ENCODE assay signal across 8 mouse cellular contexts in the genomic region with DNA sequence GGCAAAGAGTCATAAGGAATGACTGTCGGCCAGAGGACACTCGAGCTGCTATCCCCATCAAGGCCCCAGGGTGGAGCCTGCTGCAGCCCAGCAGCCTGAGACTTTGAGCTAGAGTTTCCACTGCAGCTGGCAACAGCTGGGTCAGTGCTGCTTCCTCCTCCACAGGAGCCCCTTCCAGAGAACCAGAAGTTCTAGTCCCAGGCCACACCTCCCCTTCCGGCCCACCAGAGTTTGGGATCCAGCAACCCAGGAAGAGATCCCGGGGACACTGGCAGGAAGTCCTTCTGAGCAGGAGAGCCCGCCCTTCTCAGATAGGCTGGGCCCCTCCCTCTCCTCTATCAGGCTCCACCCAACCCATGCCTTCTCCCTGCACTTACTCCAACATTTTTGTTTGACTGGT. TPM values are rescaled to one million over a fixed set of nuclear protein-coding genes. Genes with fewer than 3 reads are reported as not detected.
A peak's percentile ranks its signal among the peaks of the same experiment; 100 is the strongest.
DNase-seq lines count a peak whose midpoint lies in the region; ATAC-seq and TF ChIP-seq lines count a peak whose summit lies in the region.

No protein-coding gene starts in this region.

- peak; percentile 99 for TF ChIP-seq EP300 in heart, adult 2 months (IDR thresholded peaks at IDR 0.05; ENCODE audit: insufficient read depth, low read depth, low read length)

- DNase-seq in forebrain, embryonic 10.5 days (ENCODE audit: extremely low spot score, low spot score), result peak; percentile 65
- DNase-seq in heart, adult 2 months, result peak; percentile 88 to 94
- peak; percentile 95 for DNase-seq in lung, postnatal 36 days
- peak; percentile 29 to 33 for DNase-seq in spleen, postnatal 14 days (ENCODE audit: low spot score in 2 of 2)
- DNase-seq in frontal cortex, postnatal 14 days (ENCODE audit: low spot score in 2 of 2), result no peak

- intact Hi-C loops in heart, adult 2 months (cut with DNase I), result loop anchor here (2.0 kb wide), 1 partner anchor 53 kb away; no protein-coding TSS in a partner anchor

- no peak overlapping the region for H3K9ac ChIP-seq in forebrain, embryonic 16.5 days (replicated peaks; ENCODE audit: low read depth, low read length)
- H3K9ac ChIP-seq in heart, adult 2 months (ENCODE audit: low read depth, low read length), result no peak overlapping the region
- H3K9ac ChIP-seq in kidney, embryonic 15.5 days, result 0 out of 2 replicates have a peak overlapping the region, but pooled peaks have one; percentile 33

- 2% methylated on average over 5 of the region's 5 CpGs for WGBS in forebrain, embryonic 10.5 days
- 1% methylated on average over 5 of the region's 5 CpGs for WGBS in forebrain, embryonic 16.5 days
- WGBS in heart, adult 2 months, result 5% methylated on average over 5 of the region's 5 CpGs
- 1% methylated on average over 5 of the region's 5 CpGs for WGBS in kidney, embryonic 15.5 days

- H3K4me2 ChIP-seq in forebrain, embryonic 16.5 days (ENCODE audit: low read length), result no peak overlapping the region
- H3K4me2 ChIP-seq in kidney, embryonic 15.5 days, result peak overlapping the region; percentile 42

- H3K27ac ChIP-seq in forebrain, embryonic 10.5 days, result peak overlapping the region; percentile 82
- H3K27ac ChIP-seq in forebrain, embryonic 16.5 days (ENCODE audit: low read length), result no peak overlapping the region
- H3K27ac ChIP-seq in cortical plate, adult 2 months (ENCODE audit: insufficient read depth, low read length), result no peak overlapping the region
- H3K27ac ChIP-seq in heart, adult 2 months, result peak overlapping the region; percentile 62
- peak overlapping the region; percentile 84 for H3K27ac ChIP-seq in kidney, embryonic 15.5 days

- H3K4me3 ChIP-seq in forebrain, embryonic 10.5 days, result peak overlapping the region; percentile 36
- H3K4me3 ChIP-seq in forebrain, embryonic 16.5 days (replicated peaks; ENCODE audit: low read length), result no peak overlapping the region
- no peak overlapping the region for H3K4me3 ChIP-seq in cortical plate, adult 2 months (ENCODE audit: insufficient read depth, low read length)
- no peak overlapping the region for H3K4me3 ChIP-seq in heart, adult 2 months
- peak overlapping the region; percentile 8; the same call in 1 of the 2 replicates for H3K4me3 ChIP-seq in kidney, embryonic 15.5 days (replicated peaks)

- H3K4me1 ChIP-seq in forebrain, embryonic 10.5 days, result peaks cover 15% of the 10 kb centered on the region
- no peaks in the 10 kb centered on the region for H3K4me1 ChIP-seq in forebrain, embryonic 16.5 days (replicated peaks; ENCODE audit: control insufficient read depth, insufficient read depth, low read length)
- H3K4me1 ChIP-seq in cortical plate, adult 2 months (ENCODE audit: control insufficient read depth, insufficient read depth, low read length), result no peaks in the 10 kb centered on the region
- H3K4me1 ChIP-seq in heart, adult 2 months (ENCODE audit: control insufficient read depth, insufficient read depth, low read length), result peaks cover 7% of the 10 kb centered on the region
- H3K4me1 ChIP-seq in kidney, embryonic 15.5 days, result peaks cover 24% of the 10 kb centered on the region

- H3K9me3 ChIP-seq in forebrain, embryonic 10.5 days, result no peaks in the 10 kb centered on the region
- no peaks in the 10 kb centered on the region for H3K9me3 ChIP-seq in forebrain, embryonic 16.5 days (ENCODE audit: control insufficient read depth, low read length)
- no peaks in the 10 kb centered on the region for H3K9me3 ChIP-seq in kidney, embryonic 15.5 days (replicated peaks)

- peaks cover 46% of the 10 kb centered on the region for H3K36me3 ChIP-seq in forebrain, embryonic 10.5 days (replicated peaks)
- H3K36me3 ChIP-seq in forebrain, embryonic 16.5 days (ENCODE audit: control insufficient read depth, insufficient read depth), result no peaks in the 10 kb centered on the region
- H3K36me3 ChIP-seq in heart, adult 2 months (ENCODE audit: control insufficient read depth, insufficient read depth, low read length), result peaks cover 13% of the 10 kb centered on the region
- peaks cover 51% of the 10 kb centered on the region for H3K36me3 ChIP-seq in kidney, embryonic 15.5 days

- no peaks in the 10 kb centered on the region for H3K27me3 ChIP-seq in forebrain, embryonic 10.5 days (ENCODE audit: poor library complexity, severe bottlenecking)
- no peaks in the 10 kb centered on the region for H3K27me3 ChIP-seq in forebrain, embryonic 16.5 days (replicated peaks; ENCODE audit: control insufficient read depth, insufficient read depth, low read length)
- no peaks in the 10 kb centered on the region for H3K27me3 ChIP-seq in heart, adult 2 months (ENCODE audit: control insufficient read depth, insufficient read depth, low read length)
- no peaks in the 10 kb centered on the region for H3K27me3 ChIP-seq in kidney, embryonic 15.5 days

- peak; percentile 16; the same call in 1 of the 2 replicates for TF ChIP-seq CTCF in cortical plate, adult 2 months (IDR thresholded peaks at IDR 0.05; ENCODE audit: extremely low read depth, insufficient read depth, low read length)
- peak; percentile 83 for TF ChIP-seq CTCF in heart, adult 2 months (IDR thresholded peaks at IDR 0.05)

- H3K79me2 ChIP-seq in heart, adult 2 months (replicated peaks; ENCODE audit: control insufficient read depth, insufficient read depth, low read length), result 0 out of 2 replicates have a peak, but pooled peaks cover 1% of the 10 kb centered on the region

- no peak for TF ChIP-seq POLR2A in cortical plate, adult 2 months (IDR thresholded peaks at IDR 0.05; ENCODE audit: extremely low read depth, insufficient read depth, low read length)
- peak; percentile 67 for TF ChIP-seq POLR2A in heart, adult 2 months (IDR thresholded peaks at IDR 0.05; ENCODE audit: insufficient read depth, low read depth, low read length)

- no peak for ATAC-seq in forebrain, embryonic 16.5 days
- peak; percentile 96 for ATAC-seq in kidney, embryonic 15.5 days (replicated peaks; ENCODE audit: low FRiP score)

RNA-seq across cellular contexts. Expression of a gene that starts 30.5 kb away (rescaled TPM):
- 26.6 and 28.6 TPM in 2 replicates for polyA plus RNA-seq in forebrain, embryonic 10.5 days (2016; fragmentation: Nextera tagmentation; extraction: Ambion mirVana)
- 8.5 and 9.5 TPM in 2 replicates for polyA plus RNA-seq in forebrain, embryonic 16.5 days (2015; fragmentation: Nextera tagmentation; extraction: Ambion mirVana)
- polyA plus RNA-seq in cortical plate, adult 2 months (2012; rRNA removed), result 16.5 and 16.9 TPM in 2 replicates
- 10 to 100 TPM; 91.9 to 94.7 TPM for total RNA-seq in heart, adult 2 months (2021)
- polyA plus RNA-seq in heart, adult 2 months (2012; rRNA removed), result 98.4 and 108 TPM in 2 replicates
- 40.6 and 42.8 TPM in 2 replicates for polyA plus RNA-seq in kidney, embryonic 15.5 days (2015; fragmentation: Nextera tagmentation; extraction: Ambion mirVana)

RNA-seq across cellular contexts. Expression of a gene that starts 44.7 kb away (rescaled TPM):
- polyA plus RNA-seq in forebrain, embryonic 10.5 days (2016; fragmentation: Nextera tagmentation; extraction: Ambion mirVana), result 1.5 and 2.3 TPM in 2 replicates
- polyA plus RNA-seq in forebrain, embryonic 16.5 days (2015; fragmentation: Nextera tagmentation; extraction: Ambion mirVana), result 0.68 and 1.1 TPM in 2 replicates
- 54.8 and 59.6 TPM in 2 replicates for polyA plus RNA-seq in cortical plate, adult 2 months (2012; rRNA removed)
- total RNA-seq in heart, adult 2 months (2021), result under 1 TPM; 0.75 to 0.78 TPM
- 1.00 and 1.4 TPM in 2 replicates for polyA plus RNA-seq in heart, adult 2 months (2012; rRNA removed)
- 1.4 and 1.8 TPM in 2 replicates for polyA plus RNA-seq in kidney, embryonic 15.5 days (2015; fragmentation: Nextera tagmentation; extraction: Ambion mirVana)

RNA-seq across cellular contexts. Expression of a gene that starts 58.2 kb away (rescaled TPM):
- 13.5 and 15.2 TPM in 2 replicates for polyA plus RNA-seq in forebrain, embryonic 10.5 days (2016; fragmentation: Nextera tagmentation; extraction: Ambion mirVana)
- polyA plus RNA-seq in forebrain, embryonic 16.5 days (2015; fragmentation: Nextera tagmentation; extraction: Ambion mirVana), result 8.4 and 10.0 TPM in 2 replicates
- polyA plus RNA-seq in cortical plate, adult 2 months (2012; rRNA removed), result 30.2 and 32.1 TPM in 2 replicates
- 10 to 100 TPM; 18.4 to 22.4 TPM for total RNA-seq in heart, adult 2 months (2021)
- 15.5 and 23.7 TPM in 2 replicates for polyA plus RNA-seq in heart, adult 2 months (2012; rRNA removed)
- polyA plus RNA-seq in kidney, embryonic 15.5 days (2015; fragmentation: Nextera tagmentation; extraction: Ambion mirVana), result 12.7 and 14.2 TPM in 2 replicates

Comparison
In these comparisons a context has a peak if more than half of its experiments do, and no peak if none do; other contexts are left out.
1. H3K27ac ChIP-seq: peak in forebrain, embryonic 10.5 days (single experiment), heart, adult 2 months (single experiment) and kidney, embryonic 15.5 days (single experiment); none in forebrain, embryonic 16.5 days (single experiment) and cortical plate, adult 2 months (single experiment).
2. H3K4me3 ChIP-seq: peak in forebrain, embryonic 10.5 days (single experiment) and kidney, embryonic 15.5 days (single experiment); none in forebrain, embryonic 16.5 days (single experiment), cortical plate, adult 2 months (single experiment) and heart, adult 2 months (single experiment).
3. DNase-seq: peak in forebrain, embryonic 10.5 days (single experiment), heart, adult 2 months (2 of 2), lung, postnatal 36 days (single experiment) and spleen, postnatal 14 days (2 of 2); none in frontal cortex, postnatal 14 days (0 of 2).
4. RNA of a gene that starts 44.7 kb away (polyA plus RNA-seq): 54.8 to 59.6 TPM in cortical plate, adult 2 months; 1.5 to 2.3 TPM in forebrain, embryonic 10.5 days, 1.4 to 1.8 TPM in kidney, embryonic 15.5 days, 1.00 to 1.4 TPM in heart, adult 2 months and 0.68 to 1.1 TPM in forebrain, embryonic 16.5 days; every median in the first group is over 10 times any median in the second.